Mouse (Mus musculus) layer of hippocampus, postnatal 25 days (tissue): Measurements from ENCODE around the gene Dach1. TPM values are rescaled to one million over a fixed set of nuclear protein-coding genes. Genes with fewer than 3 reads are reported as not detected.

Experiments
- DNase-seq, 2 experiments: peaks; one replicate each; pipeline ENCODE4 v3.0.0; 2022; ENCODE audit warnings: mixed read lengths in 2 of 2, low spot score in 1 of 2; ENCODE audit errors: extremely low spot score in 1 of 2
- total RNA-seq, 2 experiments: library from RNA; stranded (reverse); gene quantifications; 2 replicates each; pipeline ENCODE4 v1.2.3; 2021

The Dach1 gene
- 1 to 10 TPM; 3.6 to 4.9 TPM for total RNA-seq

GRCm38 (mm10) chr14:98169421-98170076 lies at the start of gene Dach1:
Gene Dach1, minus strand, starts transcription at chr14:98169765.
- no peak for DNase-seq

- no peak for DNase-seq
These were observed 30.5 kb upstream of the Dach1 start for GRCm38 (mm10) chr14:98200089-98200488.

GRCm38 (mm10) chr14:98181545-98181944 lies 12.0 kb upstream of the Dach1 start:
- DNase-seq, result no peak

- no peak for DNase-seq
These were observed 4.3 kb upstream of the Dach1 start for GRCm38 (mm10) chr14:98173831-98174230.

GRCm38 (mm10) chr14:98172394-98172905 lies 2.9 kb upstream of the Dach1 start:
- DNase-seq, result no peak

GRCm38 (mm10) chr14:98171861-98172260 lies 2.3 kb upstream of the Dach1 start:
- DNase-seq, result no peak

- peak in 1 of 2 experiments; percentile 19 for DNase-seq
These were observed 610 bp downstream of the Dach1 start for GRCm38 (mm10) chr14:98168908-98169401.

GRCm38 (mm10) chr14:98168039-98168907 lies 1.3 kb downstream of the Dach1 start:
- peak in 1 of 2 experiments; percentile 22 for DNase-seq

GRCm38 (mm10) chr14:98167186-98168038 lies 2.2 kb downstream of the Dach1 start:
- no peak for DNase-seq

GRCm38 (mm10) chr14:98166318-98166976 lies 3.1 kb downstream of the Dach1 start:
- DNase-seq, result no peak

- no peak for DNase-seq
These were observed 12.8 kb downstream of the Dach1 start for GRCm38 (mm10) chr14:98156753-98157152.

- DNase-seq, result no peak
These were observed 13.7 kb downstream of the Dach1 start for GRCm38 (mm10) chr14:98155725-98156392.

- DNase-seq, result no peak
These were observed 14.6 kb downstream of the Dach1 start for GRCm38 (mm10) chr14:98154832-98155422.

GRCm38 (mm10) chr14:98141758-98142157 lies 27.8 kb downstream of the Dach1 start:
- no peak for DNase-seq

- no peak for DNase-seq
These were observed 30.5 kb downstream of the Dach1 start for GRCm38 (mm10) chr14:98138873-98139665.

- DNase-seq, result no peak
These were observed 35.0 kb downstream of the Dach1 start for GRCm38 (mm10) chr14:98134546-98134945.

- no peak for DNase-seq
These were observed 46.5 kb downstream of the Dach1 start for GRCm38 (mm10) chr14:98123032-98123431.

- DNase-seq, result no peak
These were observed 52.9 kb downstream of the Dach1 start for GRCm38 (mm10) chr14:98116627-98117026.
